In genomic region chr3:57136847-57137246, GRCm38 (mm10) we compare ENCODE assay signal across 8 mouse cellular contexts.
DNase-seq lines count a peak whose midpoint lies in the region; ATAC-seq lines count a peak whose summit lies in the region.

No protein-coding gene starts in this region.

- WGBS in heart, embryonic 12.5 days: 12% methylated on average over 24 of the region's 24 CpGs
- 16% methylated on average over 24 of the region's 24 CpGs for WGBS in limb, embryonic 10.5 days
- 21% methylated on average over 23 of the region's 24 CpGs for WGBS in midbrain, embryonic 12.5 days

- H3K36me3 ChIP-seq in heart, embryonic 12.5 days: no peaks in the 10 kb centered on the region
- H3K36me3 ChIP-seq in limb, embryonic 10.5 days: no peaks in the 10 kb centered on the region
- no peaks in the 10 kb centered on the region for H3K36me3 ChIP-seq in midbrain, embryonic 12.5 days

- H3K27me3 ChIP-seq in heart, embryonic 12.5 days (replicated peaks): no peaks in the 10 kb centered on the region
- no peaks in the 10 kb centered on the region for H3K27me3 ChIP-seq in limb, embryonic 10.5 days (ENCODE audit: low read depth, poor library complexity, severe bottlenecking)
- no peaks in the 10 kb centered on the region for H3K27me3 ChIP-seq in midbrain, embryonic 12.5 days

- ATAC-seq in heart, embryonic 12.5 days (ENCODE audit: insufficient number of reproducible peaks, low FRiP score): peak; percentile 75
- peak; percentile 83 for ATAC-seq in midbrain, embryonic 12.5 days (ENCODE audit: low FRiP score, low read depth)
- no peak for ATAC-seq in inflammation-experienced regulatory T-cells, adult 6 months

- DNase-seq in kidney, adult 18-20 months: peak; percentile 3
- DNase-seq in kidney, adult 9 months: no peak
- peak; percentile 24 to 54 for DNase-seq in adrenal gland, postnatal 36 days
- DNase-seq in limb, embryonic 10.5 days (ENCODE audit: low spot score): peak; percentile 58
- no peak for DNase-seq in spleen, postnatal 4 days (ENCODE audit: low spot score in 2 of 2)

- 0 out of 2 replicates have a peak overlapping the region, but pooled peaks have one; percentile 15 for H3K9ac ChIP-seq in heart, embryonic 12.5 days
- H3K9ac ChIP-seq in midbrain, embryonic 12.5 days (replicated peaks): no peak overlapping the region

- no peak overlapping the region for H3K27ac ChIP-seq in heart, embryonic 12.5 days (ENCODE audit: poor library complexity, severe bottlenecking)
- peak overlapping the region; percentile 56; the same call in 1 of the 2 replicates for H3K27ac ChIP-seq in limb, embryonic 10.5 days
- H3K27ac ChIP-seq in midbrain, embryonic 12.5 days (replicated peaks): no peak overlapping the region

- peak overlapping the region; percentile 39 for H3K4me3 ChIP-seq in heart, embryonic 12.5 days
- H3K4me3 ChIP-seq in limb, embryonic 10.5 days: peak overlapping the region; percentile 48
- H3K4me3 ChIP-seq in midbrain, embryonic 12.5 days: peak overlapping the region; percentile 33

- no peaks in the 10 kb centered on the region for H3K4me1 ChIP-seq in heart, embryonic 12.5 days (replicated peaks)
- peaks cover 5% of the 10 kb centered on the region for H3K4me1 ChIP-seq in limb, embryonic 10.5 days
- H3K4me1 ChIP-seq in midbrain, embryonic 12.5 days: no peaks in the 10 kb centered on the region

- H3K9me3 ChIP-seq in heart, embryonic 12.5 days (replicated peaks): no peaks in the 10 kb centered on the region
- H3K9me3 ChIP-seq in limb, embryonic 10.5 days (replicated peaks): no peaks in the 10 kb centered on the region
- H3K9me3 ChIP-seq in midbrain, embryonic 12.5 days: no peaks in the 10 kb centered on the region

- H3K4me2 ChIP-seq in heart, embryonic 12.5 days: peak overlapping the region; percentile 72
- H3K4me2 ChIP-seq in midbrain, embryonic 12.5 days (replicated peaks): peak overlapping the region; percentile 52

Comparison
In these comparisons a context has a peak if more than half of its experiments do, and no peak if none do; other contexts are left out.
1. DNase-seq: peak in kidney, adult 18-20 months (single experiment), adrenal gland, postnatal 36 days (2 of 2) and limb, embryonic 10.5 days (single experiment); none in kidney, adult 9 months (single experiment) and spleen, postnatal 4 days (0 of 2).
2. Peak in every context shown above with its lines, with median percentiles within 50 percentile points of each other: H3K4me3 ChIP-seq.